Mouse (Mus musculus) hindbrain, embryonic 10.5 days (tissue): ENCODE measurements around the gene Tubb4a. TPM values are rescaled to one million over a fixed set of nuclear protein-coding genes. Genes with fewer than 3 reads are reported as not detected.

Source experiments
- DNase-seq: peaks from one replicate; pipeline ENCODE4 v3.0.0-alpha.2; 2017; ENCODE audit warnings: low spot score
- H3K27ac ChIP-seq: fragments of 300-500 bp; sonication (generic); 2 replicates; pipeline ENCODE4 v1.5.1; 2016; ENCODE audit warnings: mild to moderate bottlenecking, moderate library complexity
- H3K27me3 ChIP-seq: fragments of 300-500 bp; sonication (generic); 2 replicates; pipeline ENCODE4 v1.6.1; 2016; ENCODE audit warnings: mild to moderate bottlenecking; ENCODE audit not compliant: poor library complexity, insufficient read depth, severe bottlenecking
- H3K36me3 ChIP-seq: fragments of 300-500 bp; sonication (generic); 2 replicates; pipeline ENCODE4 v1.6.1; 2016; ENCODE audit warnings: mild to moderate bottlenecking, moderate library complexity
- H3K4me1 ChIP-seq: fragments of 300-500 bp; sonication (generic); replicated peaks from 2 replicates; pipeline ENCODE4 v1.6.1; 2016; ENCODE audit warnings: mild to moderate bottlenecking
- H3K4me3 ChIP-seq: fragments of 300-500 bp; sonication (generic); 2 replicates; pipeline ENCODE4 v1.5.1; 2016; ENCODE audit warnings: mild to moderate bottlenecking, moderate library complexity
- H3K9me3 ChIP-seq: fragments of 300-500 bp; sonication (generic); 2 replicates; pipeline ENCODE4 v1.6.1; 2016; ENCODE audit warnings: mild to moderate bottlenecking, moderate library complexity
- WGBS: fragments of 180-500 bp; shearing (Covaris S2); methylation state at CpG from one replicate; pipeline ENCODE4 v1.1.7; 2016; 5-methylcytosine and 5-hydroxymethylcytosine counted together
- polyA plus RNA-seq: library from polyadenylated mRNA; unstranded; fragments of >200 nt; fragmentation: Nextera tagmentation; extraction: Ambion mirVana; gene quantifications from 2 replicates; pipeline ENCODE4 v1.2.1, GENCODE M21; 2016

Tubb4a gene
- polyA plus RNA-seq, 1 experiment from 2014 or later, result 167 TPM

DNA sequence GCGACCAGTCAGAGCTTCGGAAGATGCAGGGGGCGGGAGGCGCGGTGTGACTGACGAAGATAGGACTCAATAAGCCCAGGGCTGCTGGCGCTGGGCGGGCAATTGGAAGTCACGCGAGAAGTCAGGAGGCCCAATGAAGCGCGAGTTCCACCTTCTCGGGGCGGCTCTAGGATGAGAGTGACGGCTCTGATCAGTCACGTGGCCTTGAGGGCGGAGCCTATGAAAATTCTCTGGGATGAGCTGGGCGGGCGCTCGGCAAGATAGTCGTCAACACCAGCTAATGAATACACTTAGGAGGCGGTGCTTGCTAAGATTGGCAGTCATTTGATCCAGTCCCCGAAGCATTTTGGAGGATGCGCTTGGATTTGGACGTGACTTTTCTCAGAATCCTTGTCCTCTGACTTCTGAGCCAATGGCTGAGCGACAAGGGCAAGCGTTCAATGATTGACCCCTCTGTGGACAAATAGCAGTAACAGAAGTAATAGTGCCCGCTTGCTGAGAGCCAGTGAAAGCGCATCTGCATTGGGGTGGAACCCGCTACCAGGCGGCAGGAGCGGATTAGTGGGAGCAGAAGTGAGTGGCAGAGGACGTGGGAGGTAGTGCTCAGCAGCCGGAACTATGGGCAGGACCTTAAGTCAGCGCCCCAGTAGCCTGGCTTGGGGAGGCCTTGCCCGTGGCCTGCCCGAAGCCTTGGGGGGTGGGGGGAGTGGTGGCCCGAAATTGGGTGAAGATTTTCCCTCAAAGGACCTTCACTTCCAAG lies 55.7 kb downstream of the Tubb4a start:
- no peaks in the 10 kb centered on the region for H3K9me3 ChIP-seq
- WGBS, result under 1% methylated on average over 38 of the region's 38 CpGs
- peaks cover 28% of the 10 kb centered on the region for H3K36me3 ChIP-seq
- H3K27ac ChIP-seq, result peak overlapping the region; percentile 99
- peak; percentile 100 for DNase-seq
- H3K4me3 ChIP-seq, result peak overlapping the region; percentile 77
- H3K4me1 ChIP-seq, result peaks cover 26% of the 10 kb centered on the region
- H3K27me3 ChIP-seq, result no peaks in the 10 kb centered on the region

DNA sequence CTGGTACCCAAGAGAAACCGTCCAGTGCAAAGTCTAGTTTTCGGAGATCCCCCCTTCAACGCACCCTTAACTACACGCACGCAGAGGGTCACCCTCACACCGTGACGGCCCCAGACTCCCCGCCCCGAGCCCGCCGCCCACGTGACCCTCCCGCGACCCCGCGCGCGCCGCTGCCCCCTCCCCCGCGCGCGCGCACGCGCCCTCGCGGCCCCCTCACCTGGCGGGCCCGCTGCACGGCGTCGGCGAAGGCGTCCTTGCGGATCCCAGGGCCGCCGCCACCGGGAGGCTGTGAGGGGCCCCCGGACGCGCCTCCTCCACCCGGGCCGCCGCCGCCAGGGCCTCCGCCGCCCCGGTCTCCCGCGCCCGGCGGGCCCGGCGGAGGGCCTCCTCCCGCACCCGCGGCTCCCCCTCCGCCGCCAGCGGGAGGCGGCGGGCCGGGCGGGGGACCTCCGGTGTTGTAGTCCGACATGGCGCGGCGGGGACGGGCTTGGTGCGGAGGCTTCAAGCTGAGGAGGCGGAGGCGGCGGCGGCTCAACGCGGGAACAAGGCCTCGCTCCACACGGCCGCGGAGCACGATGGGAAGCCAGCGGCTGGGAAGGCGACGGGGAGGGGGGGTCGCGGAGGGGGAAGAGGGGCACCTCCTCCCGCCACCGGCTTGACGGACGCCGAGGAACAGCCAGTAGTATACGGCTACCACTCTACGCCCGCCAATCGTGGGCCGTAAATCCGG lies 56.5 kb downstream of the Tubb4a start, which contains the start of gene Khsrp:
Gene Khsrp, minus strand, starts transcription at position 592 of the 730 bp plus-strand sequence.
- WGBS, result under 1% methylated on average over 98 of the region's 99 CpGs
- H3K4me3 ChIP-seq, result peak within 1 kb of the TSS; percentile 77
- H3K27me3 ChIP-seq, result no peaks in the 10 kb centered on the region

More for the DNA sequence above, 56.5 kb downstream of the Tubb4a start, which contains the start of gene Khsrp:
- DNase-seq, result peak; percentile 57
- Histone ChIP-seq H3K36me3 (peaks cover 36% of the 10 kb centered on the region), H3K4me1 (peaks cover 26% of the 10 kb centered on the region), H3K9me3 (no peaks in the 10 kb centered on the region), H3K27ac (peak within 1 kb of the TSS; percentile 99)

Other genes with a start within 250 kb of the Tubb4a start
- not detected in 2 replicates for gene Acsbg2, start 213.3 kb downstream of the Tubb4a start, polyA plus RNA-seq
- 0.54 and 0.63 TPM in 2 replicates for gene 1700061G19Rik, start 212.3 kb downstream of the Tubb4a start, polyA plus RNA-seq
- gene Mllt1, start 152.4 kb downstream of the Tubb4a start, polyA plus RNA-seq, result 65.4 and 82.4 TPM in 2 replicates
- not detected in 2 replicates for gene Acer1, start 105.7 kb downstream of the Tubb4a start, polyA plus RNA-seq
- 166 and 170 TPM in 2 replicates for gene Clpp, start 97.5 kb downstream of the Tubb4a start, polyA plus RNA-seq
- 35.5 TPM in 2 replicates for gene Alkbh7, start 90.4 kb downstream of the Tubb4a start, polyA plus RNA-seq
- gene Pspn, start 87.8 kb downstream of the Tubb4a start, polyA plus RNA-seq, result not detected in 2 replicates
- 71.0 and 78.3 TPM in 2 replicates for gene Gtf2f1, start 76.5 kb downstream of the Tubb4a start, polyA plus RNA-seq
- 0.41 and 0.43 TPM in 2 replicates for gene Gm17949, start 76.3 kb downstream of the Tubb4a start, polyA plus RNA-seq
- 51.1 and 52.0 TPM in 2 replicates for gene Khsrp, start 56.3 kb downstream of the Tubb4a start, polyA plus RNA-seq
- not detected in 2 replicates for gene Slc25a41, start 46.1 kb downstream of the Tubb4a start, polyA plus RNA-seq
- 5.1 and 8.2 TPM in 2 replicates for gene Crb3, start 28.7 kb downstream of the Tubb4a start, polyA plus RNA-seq
- gene Slc25a23, start 27.9 kb downstream of the Tubb4a start, polyA plus RNA-seq, result 10.5 and 16.2 TPM in 2 replicates
- 3.2 and 3.6 TPM in 2 replicates for gene Dennd1c, start 9.3 kb downstream of the Tubb4a start, polyA plus RNA-seq
- 9.8 and 10.5 TPM in 2 replicates for gene Tnfsf9, start 17.5 kb upstream of the Tubb4a start, polyA plus RNA-seq
- gene Cd70, start 62.0 kb upstream of the Tubb4a start, polyA plus RNA-seq, result 0.50 TPM in 1 of 2 replicates, not detected in the other
- gene Tnfsf14, start 106.4 kb upstream of the Tubb4a start, polyA plus RNA-seq, result 0.18 TPM in 1 of 2 replicates, not detected in the other
- 0.09 and 0.12 TPM in 2 replicates for gene C3, start 140.4 kb upstream of the Tubb4a start, polyA plus RNA-seq
- gene Gpr108, start 160.7 kb upstream of the Tubb4a start, polyA plus RNA-seq, result 24.3 and 25.4 TPM in 2 replicates
- 28.1 and 37.9 TPM in 2 replicates for gene Trip10, start 161.7 kb upstream of the Tubb4a start, polyA plus RNA-seq
- 2.0 and 2.2 TPM in 2 replicates for gene Vav1, start 191.3 kb upstream of the Tubb4a start, polyA plus RNA-seq